In genomic region chr2:99236968-99237367, GRCm38 (mm10) we compare ENCODE assay signal across 9 mouse cellular contexts.
DNase-seq lines count a peak whose midpoint lies in the region; ATAC-seq and TF ChIP-seq lines count a peak whose summit lies in the region.
"Had no signal": no experiment of that assay in that cellular context is flagged by ENCODE, and none has a peak within 500 bp of the region (broad histone marks: within the 10 kb centered on the region; RNA-seq: fewer than 3 reads in every experiment).

No protein-coding gene starts in this region.

- 4% methylated on average over 7 of the region's 7 CpGs for WGBS in midbrain, postnatal 0 days

- no peaks in the 10 kb centered on the region for H3K9me3 ChIP-seq in midbrain, postnatal 0 days (ENCODE audit: low read length)
- H3K9me3 ChIP-seq: limb, embryonic 15.5 days had no signal

- H3K4me2 ChIP-seq in midbrain, postnatal 0 days (ENCODE audit: low read depth, low read length, poor library complexity, severe bottlenecking) = no peak overlapping the region
- H3K4me2 ChIP-seq: limb, embryonic 15.5 days had no signal

- no peaks in the 10 kb centered on the region for H3K27me3 ChIP-seq in midbrain, postnatal 0 days (ENCODE audit: insufficient read depth, low read length)
- H3K27me3 ChIP-seq: limb, embryonic 15.5 days had no signal

- H3K9ac ChIP-seq in midbrain, postnatal 0 days (replicated peaks; ENCODE audit: low read length, poor library complexity, severe bottlenecking) = no peak overlapping the region
- H3K9ac ChIP-seq: limb, embryonic 15.5 days had no signal

- ATAC-seq in midbrain, postnatal 0 days (ENCODE audit: low FRiP score) = no peak
- ATAC-seq in inflammation-experienced regulatory T-cells, adult 6 months = no peak

- TF ChIP-seq POLR2A in cortical plate, adult 2 months (IDR thresholded peaks at IDR 0.05; ENCODE audit: extremely low read depth, insufficient read depth, low read length) = no peak

- H3K36me3 ChIP-seq in midbrain, postnatal 0 days (ENCODE audit: insufficient read depth, low read length) = no peaks in the 10 kb centered on the region
- H3K36me3 ChIP-seq: limb, embryonic 15.5 days had no signal

- no peak overlapping the region for H3K27ac ChIP-seq in cortical plate, adult 2 months (ENCODE audit: insufficient read depth, low read length)
- H3K27ac ChIP-seq in midbrain, postnatal 0 days (ENCODE audit: low read depth, low read length) = no peak overlapping the region
- H3K27ac ChIP-seq: limb, embryonic 15.5 days had no signal

- no peaks in the 10 kb centered on the region for H3K4me1 ChIP-seq in cortical plate, adult 2 months (ENCODE audit: control insufficient read depth, insufficient read depth, low read length)
- no peaks in the 10 kb centered on the region for H3K4me1 ChIP-seq in midbrain, postnatal 0 days (ENCODE audit: insufficient read depth, low read length)
- H3K4me1 ChIP-seq: limb, embryonic 15.5 days had no signal

- intact Hi-C loops in heart, postnatal 10 days (cut with DNase I) = no loop called here

- TF ChIP-seq CTCF in cortical plate, adult 2 months (IDR thresholded peaks at IDR 0.05; ENCODE audit: extremely low read depth, insufficient read depth, low read length) = peak; percentile 55
- peak; percentile 82 for TF ChIP-seq CTCF in midbrain, postnatal 0 days (IDR thresholded peaks at IDR 0.05)

- no peak overlapping the region for H3K4me3 ChIP-seq in cortical plate, adult 2 months (ENCODE audit: insufficient read depth, low read length)
- H3K4me3 ChIP-seq in midbrain, postnatal 0 days (ENCODE audit: low read depth, low read length) = no peak overlapping the region
- H3K4me3 ChIP-seq: limb, embryonic 15.5 days had no signal

- peak; percentile 7 to 31 for DNase-seq in heart, postnatal 10 days
- no peak for DNase-seq in heart, adult 9 months (ENCODE audit: low spot score in 2 of 2)
- DNase-seq in urinary bladder, postnatal 25 days (ENCODE audit: low spot score) = peak; percentile 28
- no peak for DNase-seq in urinary bladder, postnatal 4 days (ENCODE audit: low spot score in 2 of 2)
- peak; percentile 33 to 50 for DNase-seq in kidney, postnatal 25 days
- peak; percentile 75 for DNase-seq in midbrain, postnatal 0 days (ENCODE audit: low spot score)

Comparison
In these comparisons a context has a peak if more than half of its experiments do, and no peak if none do; other contexts are left out.
1. DNase-seq: peak in heart, postnatal 10 days (2 of 2), urinary bladder, postnatal 25 days (single experiment), kidney, postnatal 25 days (2 of 2) and midbrain, postnatal 0 days (single experiment); none in heart, adult 9 months (0 of 2) and urinary bladder, postnatal 4 days (0 of 2).